In genomic region chr6:81975971-81976621, GRCm38 (mm10) we compare ENCODE assay signal across 8 mouse cellular contexts. TPM values are rescaled to one million over a fixed set of nuclear protein-coding genes. Genes with fewer than 3 reads are reported as not detected.
DNase-seq lines count a peak whose midpoint lies in the region; TF ChIP-seq lines count a peak whose summit lies in the region.

No protein-coding gene starts in this region.

- H3ac ChIP-seq in C2C12 (ENCODE audit: control insufficient read depth, insufficient read length, low read depth): no peak overlapping the region

- no peak overlapping the region for H3K27ac ChIP-seq in embryonic fibroblast, embryonic 13.5 days (ENCODE audit: insufficient read depth, low read length)

- H3K4me1 ChIP-seq in embryonic fibroblast, embryonic 13.5 days (ENCODE audit: control insufficient read depth, insufficient read depth, low read length): no peaks in the 10 kb centered on the region
- no peaks in the 10 kb centered on the region for H3K4me1 ChIP-seq in lung, adult 2 months (ENCODE audit: control insufficient read depth, insufficient read depth, low read length)

- H3K79me3 ChIP-seq in C2C12 (ENCODE audit: low read depth): no peaks in the 10 kb centered on the region

- peak; percentile 75 to 78 for DNase-seq in adrenal gland, adult 18-20 months (ENCODE audit: low spot score in 2 of 2)
- peak; percentile 10 for DNase-seq in heart, postnatal 25 days (ENCODE audit: low spot score)
- DNase-seq in kidney, postnatal 36 days: peak; percentile 73 to 93
- peak; percentile 72 for DNase-seq in lung, adult 2 months
- DNase-seq in ovary, postnatal 14 days (ENCODE audit: low spot score): peak; percentile 69
- peak; percentile 70 for DNase-seq in thymus, postnatal 0 days (ENCODE audit: low spot score)

- H3K4me3 ChIP-seq in C2C12 (ENCODE audit: insufficient read depth, poor library complexity, severe bottlenecking): no peak overlapping the region
- H3K4me3 ChIP-seq in embryonic fibroblast, embryonic 13.5 days (ENCODE audit: insufficient read depth, low read length): no peak overlapping the region
- no peak overlapping the region for H3K4me3 ChIP-seq in lung, adult 2 months (replicated peaks; ENCODE audit: extremely low read depth, low read depth, low read length)

- intact Hi-C loops in heart, postnatal 25 days (cut with DNase I): loop anchor here (2.0 to 5.0 kb wide), 2 partner anchors 143 to 726 kb away; no protein-coding TSS in a partner anchor

- WGBS in lung, adult 2 months: 32% methylated on average over 7 of the region's 7 CpGs

- H3K27me3 ChIP-seq in C2C12 (ENCODE audit: control insufficient read depth, insufficient read depth, insufficient read length): peaks cover 5% of the 10 kb centered on the region

- no peaks in the 10 kb centered on the region for H3K79me2 ChIP-seq in C2C12 (ENCODE audit: control insufficient read depth, insufficient read depth)

- TF ChIP-seq POLR2A in embryonic fibroblast, embryonic 13.5 days (IDR thresholded peaks at IDR 0.05; ENCODE audit: low read depth, low read length): no peak
- TF ChIP-seq POLR2A in lung, adult 2 months (IDR thresholded peaks at IDR 0.05; ENCODE audit: borderline replicate concordance, extremely low read depth, low read depth, low read length): no peak

- no peaks in the 10 kb centered on the region for H3K36me3 ChIP-seq in C2C12 (ENCODE audit: control insufficient read depth, insufficient read depth)

- peak; percentile 54 for TF ChIP-seq CTCF in C2C12 (IDR thresholded peaks at IDR 0.05; ENCODE audit: control insufficient read depth, insufficient read depth, insufficient read length)
- TF ChIP-seq CTCF in embryonic fibroblast, embryonic 13.5 days (IDR thresholded peaks at IDR 0.05; ENCODE audit: borderline replicate concordance, insufficient read depth, low read length): peak; percentile 47; the same call in 1 of the 2 replicates
- TF ChIP-seq CTCF in lung, adult 2 months (IDR thresholded peaks at IDR 0.05; ENCODE audit: insufficient read depth, low read length): peak; percentile 87

TF ChIP-seq in C2C12, 6 proteins besides CTCF, POLR2A, EP300 and RAD21:
- TF ChIP-seq MYOG (IDR thresholded peaks at IDR 0.05; ENCODE audit: control insufficient read depth, extremely low read depth, insufficient read length): no peak
- no peak for TF ChIP-seq MAX (IDR thresholded peaks at IDR 0.05)
- TF ChIP-seq CEBPB (IDR thresholded peaks at IDR 0.05; ENCODE audit: low read depth): no peak
- TF ChIP-seq MYOD1 (IDR thresholded peaks at IDR 0.05; ENCODE audit: control insufficient read depth, insufficient read length, low read depth): no peak
- TF ChIP-seq FOSL1 (IDR thresholded peaks at IDR 0.05; ENCODE audit: insufficient read depth, low read length, poor library complexity, severe bottlenecking): no peak
- TF ChIP-seq USF1 (IDR thresholded peaks at IDR 0.05; ENCODE audit: low read depth): no peak

RNA-seq across cellular contexts. Expression of gene Mrpl19, which starts 10.3 kb away (rescaled TPM):
- polyA plus RNA-seq in C2C12 (2012; fragmentation: generic; extraction: Trizol): 20.1 TPM
- 10 to 100 TPM; 35.4 to 37.4 TPM for total RNA-seq in adrenal gland, adult 18-20 months (2021)
- 19.9 and 22.2 TPM in 2 replicates for polyA plus RNA-seq in embryonic fibroblast, embryonic 13.5 days (2011; ENCODE audit: insufficient read length, low read depth, missing spikeins)
- total RNA-seq in heart, postnatal 25 days (2021): 10 to 100 TPM; 43.6 to 46.4 TPM
- 2.0 and 2.8 TPM in 2 replicates for polyA plus RNA-seq in lung, adult 2 months (2012; rRNA removed)
- polyA plus RNA-seq in thymus, postnatal 0 days (2015; fragmentation: Nextera tagmentation; extraction: Ambion mirVana): 35.6 and 44.0 TPM in 2 replicates

RNA-seq across cellular contexts. Expression of gene Gcfc2, which starts 52.6 kb away (rescaled TPM):
- polyA plus RNA-seq in C2C12 (2012; fragmentation: generic; extraction: Trizol): 1.7 TPM
- 1 to 10 TPM; 6.2 to 7.0 TPM for total RNA-seq in adrenal gland, adult 18-20 months (2021)
- polyA plus RNA-seq in embryonic fibroblast, embryonic 13.5 days (2011; ENCODE audit: insufficient read length, low read depth, missing spikeins): 10.3 and 14.2 TPM in 2 replicates
- 1 to 10 TPM; 3.1 to 4.1 TPM for total RNA-seq in heart, postnatal 25 days (2021)
- 2.0 and 2.4 TPM in 2 replicates for polyA plus RNA-seq in lung, adult 2 months (2012; rRNA removed)
- polyA plus RNA-seq in thymus, postnatal 0 days (2015; fragmentation: Nextera tagmentation; extraction: Ambion mirVana): 7.1 and 7.7 TPM in 2 replicates

Comparison
In these comparisons a context has a peak if more than half of its experiments do, and no peak if none do; other contexts are left out.
1. DNase-seq: peak in every context shown above with its lines; median percentile 83 in kidney, postnatal 36 days; 76 in adrenal gland, adult 18-20 months; 72 in lung, adult 2 months; 70 in thymus, postnatal 0 days; 69 in ovary, postnatal 14 days; 10 in heart, postnatal 25 days.